ENCODE assay signal across 8 mouse cellular contexts in genomic region chrX:162159637-162160611, GRCm38 (mm10). TPM values are rescaled to one million over a fixed set of nuclear protein-coding genes. Genes with fewer than 3 reads are reported as not detected.
DNase-seq lines count a peak whose midpoint lies in the region; ATAC-seq lines count a peak whose summit lies in the region.

Gene Nhs, minus strand, starts transcription at chrX:162159730.

- H3K27ac ChIP-seq in hindbrain, embryonic 12.5 days = peak within 1 kb of the TSS; percentile 60

- H3K9ac ChIP-seq in hindbrain, embryonic 12.5 days = peak within 1 kb of the TSS; percentile 73

- peak within 1 kb of the TSS; percentile 61 for H3K4me2 ChIP-seq in hindbrain, embryonic 12.5 days (replicated peaks)

- peaks cover 7% of the 10 kb centered on the region; the same call in 1 of the 2 replicates for H3K4me1 ChIP-seq in hindbrain, embryonic 12.5 days

- peak; percentile 75 for DNase-seq in adrenal gland, postnatal 10 days
- peak; percentile 63 to 76 for DNase-seq in cerebellum, postnatal 25 days
- DNase-seq in gastrocnemius, adult 18-20 months (ENCODE audit: low spot score) = peak; percentile 22
- DNase-seq in left cerebral cortex, adult 18-20 months (ENCODE audit: low spot score in 2 of 2) = peak; percentile 11 to 36
- peak; percentile 60 for DNase-seq in lung, postnatal 14 days
- peak; percentile 60 for DNase-seq in retina, postnatal 7 days (ENCODE audit: low read depth, low spot score)
- DNase-seq in thymus, postnatal 0 days (ENCODE audit: low spot score) = no peak

- peak within 1 kb of the TSS; percentile 58 for H3K4me3 ChIP-seq in hindbrain, embryonic 12.5 days

- 23% methylated on average over 59 of the region's 61 CpGs for WGBS in hindbrain, embryonic 12.5 days

- no peaks in the 10 kb centered on the region for H3K9me3 ChIP-seq in hindbrain, embryonic 12.5 days (replicated peaks)

- peak; percentile 88 for ATAC-seq in hindbrain, embryonic 12.5 days (ENCODE audit: low FRiP score)

- no peaks in the 10 kb centered on the region for H3K36me3 ChIP-seq in hindbrain, embryonic 12.5 days

- peaks cover 46% of the 10 kb centered on the region for H3K27me3 ChIP-seq in hindbrain, embryonic 12.5 days

RNA-seq across cellular contexts. Expression of gene Nhs, which starts in this region (rescaled TPM):
- 1 to 10 TPM; 1.6 to 1.8 TPM for total RNA-seq in adrenal gland, postnatal 10 days (2021)
- total RNA-seq in gastrocnemius, adult 18-20 months (2021) = 1 to 10 TPM; 1.3 to 2.7 TPM
- 3.6 and 3.8 TPM in 2 replicates for polyA plus RNA-seq in hindbrain, embryonic 12.5 days (2016; fragmentation: Nextera tagmentation; extraction: Ambion mirVana)
- 1 to 10 TPM; 4.0 to 4.1 TPM for total RNA-seq in left cerebral cortex, adult 18-20 months (2021)
- polyA plus RNA-seq in thymus, postnatal 0 days (2015; fragmentation: Nextera tagmentation; extraction: Ambion mirVana) = 0.18 and 0.34 TPM in 2 replicates
